Mouse (Mus musculus) myocyte (in vitro differentiated cells): ENCODE measurements at regions not wholly inside any gene's neighbourhood (a gene's known extent, or its start where the extent isn't known, plus 50 kb on each side); places are given as distances from the start of the nearest gene placed in this dataset.

Experiments
- H3K27me3 ChIP-seq: one replicate; pipeline ENCODE4 v1.6.1; 2011; ENCODE audit not compliant: control insufficient read depth, insufficient read depth, insufficient read length
- H3K36me3 ChIP-seq: one replicate; pipeline ENCODE4 v1.6.1; 2011; ENCODE audit not compliant: control insufficient read depth, insufficient read depth
- H3K4me2 ChIP-seq: one replicate; pipeline ENCODE4 v1.6.1; 2011; ENCODE audit warnings: low read depth, control low read depth
- H3K4me3 ChIP-seq: one replicate; pipeline ENCODE4 v1.5.1; 2011; ENCODE audit warnings: mild to moderate bottlenecking, control low read depth, moderate library complexity
- H3K79me2 ChIP-seq: one replicate; pipeline ENCODE4 v1.6.1; 2011; ENCODE audit not compliant: control insufficient read depth, insufficient read depth
- H3ac ChIP-seq: one replicate; pipeline ENCODE4 v1.6.1; 2011; ENCODE audit not compliant: control insufficient read depth, insufficient read length
- CEBPB ChIP-seq: IDR thresholded peaks from 2 replicates; pipeline ENCODE4 v1.6.1; 2011; ENCODE audit warnings: mild to moderate bottlenecking, moderate library complexity; ENCODE audit not compliant: poor library complexity, insufficient read depth, severe bottlenecking
- E2F4 ChIP-seq: IDR thresholded peaks from one replicate; pipeline ENCODE4 v1.6.1; 2011; ENCODE audit warnings: mild to moderate bottlenecking, control low read depth, moderate library complexity; ENCODE audit not compliant: insufficient read depth
- MAX ChIP-seq: IDR thresholded peaks from one replicate; pipeline ENCODE4 v1.6.1; 2011; ENCODE audit warnings: low read depth, mild to moderate bottlenecking, control low read depth
- MYOD1 ChIP-seq, 3 experiments: IDR thresholded peaks; one replicate each; pipeline ENCODE4 v1.6.1; 2011; ENCODE audit warnings: control low read depth in 2 of 3, low read depth in 2 of 3, mild to moderate bottlenecking in 2 of 3, moderate library complexity in 1 of 3; ENCODE audit not compliant: insufficient read length in 2 of 3, control insufficient read depth in 1 of 3
- MYOG ChIP-seq, 3 experiments: IDR thresholded peaks; one replicate each; pipeline ENCODE4 v1.6.1; 2011; ENCODE audit warnings: control low read depth in 2 of 3, low read depth in 2 of 3, mild to moderate bottlenecking in 2 of 3; ENCODE audit not compliant: insufficient read length in 2 of 3, control insufficient read depth in 1 of 3, insufficient read depth in 1 of 3
- POLR2A ChIP-seq: IDR thresholded peaks from one replicate; pipeline ENCODE4 v1.6.1; 2011; ENCODE audit warnings: low read depth, mild to moderate bottlenecking, control low read depth, moderate library complexity; ENCODE audit not compliant: insufficient read length
- POLR2AphosphoS2 ChIP-seq: IDR thresholded peaks from one replicate; pipeline ENCODE4 v1.6.1; 2011; ENCODE audit warnings: low read depth, control low read depth; ENCODE audit not compliant: insufficient read length
- REST ChIP-seq: IDR thresholded peaks from one replicate; pipeline ENCODE4 v1.6.1; 2011; ENCODE audit warnings: mild to moderate bottlenecking, control low read depth, moderate library complexity; ENCODE audit not compliant: insufficient read depth, insufficient read length
- SRF ChIP-seq: IDR thresholded peaks from one replicate; pipeline ENCODE4 v1.6.1; 2011; ENCODE audit warnings: low read depth; ENCODE audit not compliant: control insufficient read depth, insufficient read length
- TCF12 ChIP-seq: IDR thresholded peaks from one replicate; pipeline ENCODE4 v1.6.1; 2011; ENCODE audit warnings: mild to moderate bottlenecking, control low read depth; ENCODE audit not compliant: poor library complexity, insufficient read depth, severe bottlenecking
- TCF3 ChIP-seq: IDR thresholded peaks from one replicate; pipeline ENCODE4 v1.6.1; 2011; ENCODE audit warnings: low read depth, control low read depth; ENCODE audit not compliant: insufficient read length
- USF1 ChIP-seq: IDR thresholded peaks from one replicate; pipeline ENCODE4 v1.6.1; 2011; ENCODE audit warnings: low read depth, mild to moderate bottlenecking, control low read depth, moderate library complexity

- no peaks in the 10 kb centered on the region for H3K79me2 ChIP-seq
- H3K4me3 ChIP-seq = no peak overlapping the region
- no peak overlapping the region for H3K4me2 ChIP-seq
- H3K27me3 ChIP-seq = no peaks in the 10 kb centered on the region
- H3ac ChIP-seq = no peak overlapping the region
- TF ChIP-seq SRF = no peak
- no peak for TF ChIP-seq E2F4
- TF ChIP-seq USF1 = no peak
- no peak for TF ChIP-seq POLR2AphosphoS2
- no peak for TF ChIP-seq CEBPB
- no peak for TF ChIP-seq MYOD1 (IDR thresholded peaks at IDR 0.05; ENCODE audit: control insufficient read depth in 1 of 3, insufficient read length in 2 of 3, low read depth in 2 of 3)
- TF ChIP-seq MAX = no peak
- no peak for TF ChIP-seq TCF12
- TF ChIP-seq REST = no peak
- no peak for TF ChIP-seq MYOG (IDR thresholded peaks at IDR 0.05; ENCODE audit: control insufficient read depth in 1 of 3, insufficient read depth in 1 of 3, insufficient read length in 2 of 3, low read depth in 2 of 3)
- no peak for TF ChIP-seq TCF3
- no peak for TF ChIP-seq POLR2A
- no peaks in the 10 kb centered on the region for H3K36me3 ChIP-seq
These were observed 266.8 kb downstream of the Tns1 start for GRCm38 (mm10) chr1:73857497-73857896.

DNA sequence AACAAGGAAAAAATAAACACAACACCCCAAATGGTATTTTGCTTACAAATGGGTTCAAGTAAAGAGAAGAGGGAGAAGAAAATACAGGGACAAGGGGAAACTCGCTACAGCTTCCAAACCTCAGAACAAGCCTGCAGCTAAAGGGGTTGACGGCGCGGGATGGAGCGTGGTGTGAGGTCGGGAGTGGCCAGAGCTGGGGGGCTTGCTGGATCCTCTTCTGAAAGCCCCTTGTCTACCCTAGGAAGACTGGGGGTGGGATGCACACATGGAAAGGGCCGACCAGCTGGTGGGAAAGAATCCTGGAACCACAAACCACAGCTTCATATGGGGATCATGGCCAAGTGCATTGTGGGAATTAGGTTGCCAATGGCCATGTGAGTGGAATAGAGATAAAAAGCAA, 267.4 kb downstream of the Tns1 start:
- no peaks in the 10 kb centered on the region for H3K79me2 ChIP-seq
- H3K36me3 ChIP-seq = no peaks in the 10 kb centered on the region
- no peaks in the 10 kb centered on the region for H3K27me3 ChIP-seq
- no peak overlapping the region for H3K4me2 ChIP-seq
- TF ChIP-seq CEBPB (no peak), MYOG (IDR thresholded peaks at IDR 0.05; ENCODE audit: control insufficient read depth in 1 of 3, insufficient read depth in 1 of 3, insufficient read length in 2 of 3, low read depth in 2 of 3) (no peak), TCF3 (no peak), USF1 (no peak), E2F4 (no peak), REST (no peak), SRF (no peak), POLR2A (no peak), TCF12 (no peak), POLR2AphosphoS2 (no peak)
- no peak overlapping the region for H3ac ChIP-seq
- no peak overlapping the region for H3K4me3 ChIP-seq

- no peaks in the 10 kb centered on the region for H3K36me3 ChIP-seq
- TF ChIP-seq REST (no peak), MAX (no peak), POLR2A (no peak), TCF12 (no peak), POLR2AphosphoS2 (no peak), MYOG (IDR thresholded peaks at IDR 0.05; ENCODE audit: control insufficient read depth in 1 of 3, insufficient read depth in 1 of 3, insufficient read length in 2 of 3, low read depth in 2 of 3) (no peak), CEBPB (no peak), SRF (no peak)
- H3K79me2 ChIP-seq = no peaks in the 10 kb centered on the region
These were observed 268.9 kb downstream of the Tns1 start for GRCm38 (mm10) chr1:73855306-73855705.

GRCm38 (mm10) chr1:73853851-73854250, 270.4 kb downstream of the Tns1 start:
- Histone ChIP-seq H3K79me2 (no peaks in the 10 kb centered on the region), H3K4me3 (no peak overlapping the region)

More at GRCm38 (mm10) chr1:73855306-73855705, 268.9 kb downstream of the Tns1 start:
- no peak overlapping the region for H3ac ChIP-seq
- no peak overlapping the region for H3K4me2 ChIP-seq
- H3K27me3 ChIP-seq = no peaks in the 10 kb centered on the region
- no peak overlapping the region for H3K4me3 ChIP-seq

More at GRCm38 (mm10) chr1:73853851-73854250, 270.4 kb downstream of the Tns1 start:
- Histone ChIP-seq H3K27me3 (no peaks in the 10 kb centered on the region), H3ac (no peak overlapping the region), H3K36me3 (no peaks in the 10 kb centered on the region), H3K4me2 (no peak overlapping the region)
- TF ChIP-seq POLR2A (no peak), TCF12 (no peak), MYOD1 (IDR thresholded peaks at IDR 0.05; ENCODE audit: control insufficient read depth in 1 of 3, insufficient read length in 2 of 3, low read depth in 2 of 3) (no peak), CEBPB (no peak), E2F4 (no peak), MYOG (IDR thresholded peaks at IDR 0.05; ENCODE audit: control insufficient read depth in 1 of 3, insufficient read depth in 1 of 3, insufficient read length in 2 of 3, low read depth in 2 of 3) (no peak), SRF (no peak), USF1 (no peak), MAX (no peak), REST (no peak), POLR2AphosphoS2 (no peak), TCF3 (no peak)
